Mouse (Mus musculus) liver (tissue): ENCODE measurements at regions not wholly inside any gene's neighbourhood (a gene's known extent, or its start where the extent isn't known, plus 50 kb on each side); places are given as distances from the start of the nearest gene placed in this dataset.
A peak's percentile ranks its signal among the peaks of the same experiment; 100 is the strongest.

Experiments used
- DNase-seq: peaks from one replicate; pipeline ENCODE4 v3.0.0-alpha.2; 2020; ENCODE audit warnings: mixed read lengths

GRCm38 (mm10) chr5:43424551-43425257 lies 90.6 kb upstream of the C1qtnf7 start:
- no peak for DNase-seq

- no peak for DNase-seq
These were observed 82.0 kb upstream of the C1qtnf7 start for GRCm38 (mm10) chr5:43433337-43433736.

DNA sequence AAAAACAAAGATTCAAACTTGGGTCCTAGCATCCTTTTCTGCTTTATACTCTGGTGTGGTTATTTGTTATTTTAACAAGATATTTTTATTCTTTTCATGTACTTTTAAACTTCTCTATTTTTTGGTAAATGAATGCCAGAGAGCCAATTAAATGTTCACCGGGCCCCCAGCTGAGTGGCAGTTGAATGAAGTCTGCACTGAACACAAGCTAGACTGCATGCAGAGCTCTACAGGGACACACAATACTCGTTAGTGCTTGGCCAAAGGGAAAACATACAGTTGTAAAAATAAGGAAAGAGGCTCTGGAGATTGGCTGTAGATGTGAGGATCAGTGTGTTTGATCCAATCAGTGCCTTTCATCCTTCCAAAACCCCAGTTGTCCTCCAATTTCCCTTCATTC lies 76.1 kb upstream of the C1qtnf7 start:
- no peak for DNase-seq

DNA sequence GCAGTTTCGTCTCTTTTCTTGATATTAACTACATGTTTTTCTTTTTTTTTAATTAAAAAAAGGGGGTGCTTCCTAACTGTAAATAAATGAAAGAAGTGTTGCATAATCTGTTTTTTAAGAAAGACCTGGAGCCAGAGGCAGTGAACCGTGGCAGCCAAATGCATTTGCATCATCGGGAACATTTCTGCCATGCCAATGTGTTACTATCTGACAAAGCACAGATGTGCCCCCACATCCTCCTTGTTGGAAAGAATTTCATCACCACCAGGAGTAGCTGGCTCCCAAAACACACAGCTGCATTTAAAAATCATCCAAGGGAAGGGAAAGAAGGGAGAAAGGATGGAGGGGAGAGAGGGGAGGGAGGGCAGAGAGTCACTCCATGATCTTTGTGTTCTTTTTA lies 74.0 kb upstream of the C1qtnf7 start:
- no peak for DNase-seq

DNA sequence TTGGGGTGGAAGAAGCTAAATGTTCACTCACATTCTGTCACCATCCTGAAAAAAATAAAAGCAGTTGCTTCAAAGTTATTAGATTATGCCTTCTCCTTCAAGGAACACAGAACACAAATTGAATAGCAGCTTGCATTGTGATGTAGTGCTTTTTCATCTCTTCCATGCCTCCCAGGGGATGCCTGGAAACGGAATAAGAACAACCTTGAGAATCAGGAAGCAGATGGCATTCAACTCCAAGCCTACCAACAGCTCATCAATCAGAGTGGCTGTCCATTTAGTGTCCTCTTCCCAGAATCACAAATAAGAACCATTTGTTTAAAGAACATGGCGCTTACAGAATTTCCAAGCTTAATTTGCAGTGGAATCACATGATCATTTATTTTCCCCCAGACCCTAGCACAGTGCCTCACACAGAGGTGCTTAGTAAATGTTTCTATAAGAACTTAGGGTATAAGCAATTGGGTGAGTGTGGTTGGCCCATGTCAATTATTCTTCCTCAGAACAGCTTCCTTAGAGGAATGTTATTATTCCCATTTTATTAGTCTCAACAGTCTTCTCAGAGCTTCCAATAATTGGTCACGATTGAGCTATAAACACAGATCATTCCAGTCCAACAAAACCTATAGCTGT lies 70.6 kb upstream of the C1qtnf7 start:
- no peak for DNase-seq

DNA sequence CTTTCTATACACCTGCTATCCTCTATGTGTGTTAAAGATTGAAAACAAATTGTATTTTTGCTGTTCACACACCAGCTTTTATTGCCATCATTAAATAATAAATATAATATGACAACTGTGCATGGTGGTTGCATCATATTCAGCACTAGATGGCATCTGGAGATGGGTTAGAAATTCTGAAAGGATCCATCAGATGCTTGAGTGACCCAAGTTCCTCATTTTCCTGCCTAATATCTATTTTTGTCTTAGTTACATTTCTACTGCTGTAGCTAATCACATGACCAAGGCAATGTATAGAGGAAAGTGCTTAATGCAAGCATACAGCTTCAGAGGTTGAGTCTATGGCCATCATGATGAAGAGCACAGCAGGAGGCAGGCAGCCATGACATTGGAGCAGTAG lies 69.7 kb upstream of the C1qtnf7 start:
- no peak for DNase-seq

- no peak for DNase-seq
These were observed 69.0 kb upstream of the C1qtnf7 start for GRCm38 (mm10) chr5:43446295-43446694.

DNA sequence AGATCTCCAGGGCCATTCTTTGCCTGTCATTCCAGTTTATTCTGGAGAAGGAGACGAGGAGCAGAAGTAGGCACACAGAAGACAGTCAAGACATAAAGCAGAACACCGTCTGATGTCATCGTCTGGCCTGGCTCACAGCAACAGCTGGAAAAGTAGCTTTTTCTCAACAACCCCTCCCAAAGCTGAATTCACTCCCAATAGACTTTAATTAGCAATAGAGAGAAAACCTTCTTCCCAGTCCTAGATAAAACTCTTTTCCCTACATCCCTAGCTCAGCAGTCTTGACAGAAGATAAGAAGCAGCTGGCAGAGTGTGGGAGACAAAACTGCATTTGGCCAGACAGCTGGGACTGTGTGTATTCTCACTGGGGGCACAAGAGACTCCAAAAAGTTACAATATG lies 59.3 kb upstream of the C1qtnf7 start:
- peak; percentile 6 for DNase-seq

- DNase-seq: no peak
These were observed 57.6 kb upstream of the C1qtnf7 start for GRCm38 (mm10) chr5:43457725-43458124.

DNA sequence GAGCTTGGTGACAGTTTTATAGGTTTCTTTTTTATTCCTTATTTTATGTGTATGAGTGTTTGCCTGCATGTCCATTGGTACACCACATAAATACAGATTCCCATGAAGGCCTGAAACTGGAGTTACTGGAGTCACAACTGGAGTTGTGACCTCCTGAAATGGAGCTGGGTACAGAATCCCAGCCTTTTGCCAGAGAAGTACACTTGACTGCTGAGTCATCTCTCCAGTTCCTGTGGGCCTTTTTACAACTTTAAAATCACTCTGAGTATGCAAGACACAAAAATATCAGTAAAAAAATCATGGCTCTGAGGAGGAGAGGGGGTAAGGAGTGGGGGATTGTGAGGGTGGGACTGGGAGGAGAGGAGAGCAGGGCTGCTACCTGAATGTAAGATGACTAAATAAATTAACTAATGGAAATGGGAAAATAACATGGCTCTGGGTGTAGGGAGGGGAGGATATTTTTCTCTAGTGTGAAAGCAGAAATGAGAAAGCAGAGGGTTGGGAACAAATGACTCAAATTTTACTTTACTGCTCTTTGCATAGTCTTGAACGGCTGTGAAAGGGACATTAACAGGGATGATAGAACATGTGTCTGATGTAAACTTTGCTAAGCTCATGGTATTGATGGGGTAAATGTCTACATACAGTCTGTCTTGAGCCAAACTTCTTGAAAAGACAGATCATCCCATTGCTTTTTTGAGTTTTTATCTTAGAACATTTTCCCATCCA lies 53.2 kb upstream of the C1qtnf7 start:
- DNase-seq: no peak
